Mouse (Mus musculus): Measurements from ENCODE around the gene Sez6l2.

Gene Sez6l2

DNA sequence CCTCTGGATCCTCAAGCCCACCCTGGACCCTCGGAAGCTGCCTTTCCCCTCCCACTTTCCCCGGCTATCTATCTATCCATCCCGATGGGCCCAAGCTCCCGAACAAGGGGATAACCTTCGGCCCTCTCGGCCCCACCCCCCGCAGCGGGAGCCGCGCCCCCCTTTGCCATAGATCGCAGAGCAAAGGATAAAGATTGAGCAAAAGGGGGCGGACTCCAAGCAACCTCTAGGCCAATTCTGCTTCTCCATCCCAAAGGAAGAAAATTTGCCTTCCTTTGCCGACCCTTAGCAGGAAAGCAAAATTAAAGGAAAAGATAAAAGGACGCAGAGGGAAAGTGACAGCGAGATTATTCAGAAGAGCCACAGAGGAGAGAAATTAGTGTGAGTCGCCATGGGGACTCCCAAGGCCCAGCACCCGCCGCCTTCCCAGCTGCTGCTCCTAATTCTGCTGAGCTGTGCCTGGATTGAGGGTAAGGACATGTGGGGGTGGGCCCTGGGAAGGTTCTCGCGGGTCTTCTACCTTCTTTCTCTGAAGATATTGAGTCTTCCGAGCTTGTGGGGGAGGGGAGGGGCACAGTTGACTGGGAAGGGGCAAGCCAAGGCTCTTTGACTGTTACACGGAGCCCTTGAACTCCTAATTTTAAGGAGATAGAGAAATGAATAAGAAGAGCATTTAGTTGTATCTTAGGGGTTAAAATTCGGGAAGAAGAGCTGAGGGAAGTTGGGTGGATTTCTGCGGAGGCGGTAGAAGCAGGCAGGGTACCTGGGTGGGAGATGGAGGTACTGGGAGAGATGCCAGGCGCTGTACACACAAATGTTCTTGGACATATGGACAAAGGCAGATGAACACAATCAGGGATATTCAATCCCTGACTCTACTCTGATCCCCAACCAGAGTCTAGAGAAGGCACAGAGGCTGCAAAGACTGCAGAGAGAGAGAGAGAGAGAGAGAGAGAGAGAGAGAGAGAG, 568 bp downstream of the Sez6l2 start:
- no peaks in the 10 kb centered on the region for H3K9me3 ChIP-seq (ENCODE audit: low read length)
- H3K4me3 ChIP-seq (replicated peaks; ENCODE audit: low read length): peak overlapping the region; percentile 86
- H3K4me1 ChIP-seq (replicated peaks; ENCODE audit: low read depth, low read length): peaks cover 48% of the 10 kb centered on the region
- TF ChIP-seq NANOG (IDR thresholded peaks at IDR 0.05; ENCODE audit: borderline replicate concordance, low read length) (no peak), POU5F1 (IDR thresholded peaks at IDR 0.05; ENCODE audit: borderline replicate concordance, low read length) (no peak), CTCF (conservative IDR thresholded peaks at IDR 0.05; ENCODE audit: low read length) (no peak)
- peaks cover 17% of the 10 kb centered on the region for H3K36me3 ChIP-seq (ENCODE audit: insufficient read depth, low read length)
- peaks cover 59% of the 10 kb centered on the region for H3K27me3 ChIP-seq (ENCODE audit: insufficient read depth, low read length)

GRCm38 (mm10) chr7:126951741-126952140, 1.4 kb downstream of the Sez6l2 start:
- H3K4me1 ChIP-seq (replicated peaks; ENCODE audit: low read depth, low read length): peaks cover 44% of the 10 kb centered on the region
- TF ChIP-seq NANOG (IDR thresholded peaks at IDR 0.05; ENCODE audit: borderline replicate concordance, low read length) (no peak), CTCF (conservative IDR thresholded peaks at IDR 0.05; ENCODE audit: low read length) (no peak), POU5F1 (IDR thresholded peaks at IDR 0.05; ENCODE audit: borderline replicate concordance, low read length) (no peak)
- H3K27me3 ChIP-seq (ENCODE audit: insufficient read depth, low read length): peaks cover 59% of the 10 kb centered on the region
- H3K36me3 ChIP-seq (ENCODE audit: insufficient read depth, low read length): peaks cover 9% of the 10 kb centered on the region; the same call in 1 of the 2 replicates
- H3K4me3 ChIP-seq (replicated peaks; ENCODE audit: low read length): no peak overlapping the region
- H3K9me3 ChIP-seq (ENCODE audit: low read length): no peaks in the 10 kb centered on the region

GRCm38 (mm10) chr7:126952646-126953045, 2.3 kb downstream of the Sez6l2 start:
- TF ChIP-seq NANOG (IDR thresholded peaks at IDR 0.05; ENCODE audit: borderline replicate concordance, low read length) (no peak), POU5F1 (IDR thresholded peaks at IDR 0.05; ENCODE audit: borderline replicate concordance, low read length) (no peak), CTCF (conservative IDR thresholded peaks at IDR 0.05; ENCODE audit: low read length) (no peak)
- Histone ChIP-seq H3K4me3 (replicated peaks; ENCODE audit: low read length) (no peak overlapping the region), H3K36me3 (ENCODE audit: insufficient read depth, low read length) (0 out of 2 replicates have a peak, but pooled peaks cover under 1% of the 10 kb centered on the region), H3K27me3 (ENCODE audit: insufficient read depth, low read length) (peaks cover 63% of the 10 kb centered on the region), H3K4me1 (replicated peaks; ENCODE audit: low read depth, low read length) (peaks cover 41% of the 10 kb centered on the region), H3K9me3 (ENCODE audit: low read length) (no peaks in the 10 kb centered on the region)

DNA sequence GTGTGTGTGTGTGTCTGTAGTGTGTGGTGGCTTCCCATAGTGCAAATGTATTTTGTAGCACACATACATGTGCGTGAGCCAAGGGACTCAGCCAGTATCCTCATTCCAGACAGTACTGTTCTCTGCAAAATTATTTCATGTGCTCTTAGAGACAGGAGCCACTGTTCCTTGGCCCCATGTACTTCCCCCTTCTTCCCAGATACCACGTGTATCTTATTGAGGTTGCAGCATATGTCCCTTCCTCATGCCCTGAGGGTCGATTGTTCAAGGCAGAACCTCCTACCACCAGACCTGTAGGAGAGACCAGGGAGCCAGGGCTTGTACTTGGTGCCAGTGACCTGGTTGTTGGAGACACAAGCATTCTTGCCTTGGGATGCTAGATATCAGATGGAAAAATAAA, 4.8 kb downstream of the Sez6l2 start:
- Histone ChIP-seq H3K4me1 (replicated peaks; ENCODE audit: low read depth, low read length) (peaks cover 23% of the 10 kb centered on the region), H3K27me3 (ENCODE audit: insufficient read depth, low read length) (peaks cover 53% of the 10 kb centered on the region), H3K9me3 (ENCODE audit: low read length) (no peaks in the 10 kb centered on the region), H3K36me3 (ENCODE audit: insufficient read depth, low read length) (no peaks in the 10 kb centered on the region), H3K4me3 (replicated peaks; ENCODE audit: low read length) (no peak overlapping the region)
- TF ChIP-seq CTCF (conservative IDR thresholded peaks at IDR 0.05; ENCODE audit: low read length) (no peak), NANOG (IDR thresholded peaks at IDR 0.05; ENCODE audit: borderline replicate concordance, low read length) (no peak), POU5F1 (IDR thresholded peaks at IDR 0.05; ENCODE audit: borderline replicate concordance, low read length) (no peak)

DNA sequence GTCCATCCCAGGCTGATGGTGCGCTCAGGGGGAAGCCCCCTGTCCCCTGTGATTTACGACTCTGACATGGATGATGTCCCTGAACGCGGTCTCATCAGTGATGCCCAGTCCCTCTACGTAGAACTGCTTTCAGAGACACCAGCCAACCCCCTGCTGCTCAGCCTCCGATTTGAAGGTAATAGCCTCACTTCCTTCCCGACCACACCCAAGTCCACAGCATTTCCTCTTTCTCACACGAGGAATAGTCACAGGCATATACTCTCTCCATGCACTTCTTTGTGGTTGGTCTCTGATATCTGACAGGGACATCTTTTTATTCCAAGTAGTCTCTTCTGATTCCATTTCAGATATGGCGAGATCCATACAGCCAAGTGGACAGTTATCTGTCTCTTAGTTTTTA, 9.4 kb downstream of the Sez6l2 start:
- H3K36me3 ChIP-seq (ENCODE audit: insufficient read depth, low read length): no peaks in the 10 kb centered on the region
- H3K4me3 ChIP-seq (replicated peaks; ENCODE audit: low read length): no peak overlapping the region
- H3K9me3 ChIP-seq (ENCODE audit: low read length): no peaks in the 10 kb centered on the region
- no peak for TF ChIP-seq POU5F1 (IDR thresholded peaks at IDR 0.05; ENCODE audit: borderline replicate concordance, low read length)
- TF ChIP-seq CTCF (conservative IDR thresholded peaks at IDR 0.05; ENCODE audit: low read length): no peak
- no peak for TF ChIP-seq NANOG (IDR thresholded peaks at IDR 0.05; ENCODE audit: borderline replicate concordance, low read length)
- peaks cover 23% of the 10 kb centered on the region for H3K4me1 ChIP-seq (replicated peaks; ENCODE audit: low read depth, low read length)
- H3K27me3 ChIP-seq (ENCODE audit: insufficient read depth, low read length): peaks cover 44% of the 10 kb centered on the region

DNA sequence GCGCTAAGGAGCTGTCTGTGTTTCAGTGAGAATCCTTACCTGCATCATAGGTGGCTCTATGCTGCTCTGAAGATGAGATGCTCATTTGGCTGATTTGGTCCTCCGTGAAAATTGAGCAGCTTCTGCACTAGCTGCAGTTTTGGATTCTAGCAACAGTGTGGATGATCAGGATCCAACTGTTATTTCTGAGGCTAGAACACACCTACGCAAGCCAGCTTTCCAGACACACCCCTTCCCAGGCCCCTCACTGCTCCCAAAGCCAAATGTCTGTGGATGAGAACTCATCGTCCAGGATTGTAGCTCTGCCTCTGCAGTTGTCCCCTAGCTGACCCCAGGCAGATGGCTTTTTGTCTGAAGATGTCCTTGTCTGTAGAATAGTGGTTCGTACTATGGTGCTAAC, 10.7 kb downstream of the Sez6l2 start:
- Histone ChIP-seq H3K36me3 (ENCODE audit: insufficient read depth, low read length) (no peaks in the 10 kb centered on the region), H3K4me1 (replicated peaks; ENCODE audit: low read depth, low read length) (peaks cover 23% of the 10 kb centered on the region), H3K9me3 (ENCODE audit: low read length) (no peaks in the 10 kb centered on the region), H3K27me3 (ENCODE audit: insufficient read depth, low read length) (peaks cover 37% of the 10 kb centered on the region), H3K4me3 (replicated peaks; ENCODE audit: low read length) (no peak overlapping the region)
- TF ChIP-seq CTCF (conservative IDR thresholded peaks at IDR 0.05; ENCODE audit: low read length): no peak
- no peak for TF ChIP-seq NANOG (IDR thresholded peaks at IDR 0.05; ENCODE audit: borderline replicate concordance, low read length)
- no peak for TF ChIP-seq POU5F1 (IDR thresholded peaks at IDR 0.05; ENCODE audit: borderline replicate concordance, low read length)

DNA sequence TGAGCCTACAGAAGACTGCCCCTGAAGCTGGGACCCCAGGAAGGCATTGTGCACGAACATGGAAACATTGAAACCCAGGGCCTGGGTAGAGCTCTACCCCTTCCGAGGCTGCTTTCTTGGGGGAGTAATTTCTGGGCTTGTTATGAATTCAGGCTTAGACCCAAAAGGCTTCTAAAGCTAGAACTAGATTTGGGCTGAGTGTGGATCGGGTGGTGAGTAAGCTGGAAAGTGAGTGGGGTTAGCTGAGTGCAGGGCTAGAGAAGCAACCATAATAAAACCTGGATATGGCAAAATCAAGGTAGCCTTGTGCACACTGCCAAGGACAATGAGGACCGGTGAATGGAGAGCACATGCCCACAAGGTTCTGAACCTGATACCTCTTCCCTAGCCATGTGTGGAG, 11.6 kb downstream of the Sez6l2 start:
- peaks cover 37% of the 10 kb centered on the region for H3K27me3 ChIP-seq (ENCODE audit: insufficient read depth, low read length)
- TF ChIP-seq NANOG (IDR thresholded peaks at IDR 0.05; ENCODE audit: borderline replicate concordance, low read length) (no peak), CTCF (conservative IDR thresholded peaks at IDR 0.05; ENCODE audit: low read length) (no peak)
- H3K4me3 ChIP-seq (replicated peaks; ENCODE audit: low read length): no peak overlapping the region
- no peaks in the 10 kb centered on the region for H3K36me3 ChIP-seq (ENCODE audit: insufficient read depth, low read length)
- peaks cover 29% of the 10 kb centered on the region for H3K4me1 ChIP-seq (replicated peaks; ENCODE audit: low read depth, low read length)
- H3K9me3 ChIP-seq (ENCODE audit: low read length): no peaks in the 10 kb centered on the region

GRCm38 (mm10) chr7:126963548-126964286, 13.4 kb downstream of the Sez6l2 start:
- peaks cover 23% of the 10 kb centered on the region for H3K27me3 ChIP-seq (ENCODE audit: insufficient read depth, low read length)
- H3K9me3 ChIP-seq (ENCODE audit: low read length): no peaks in the 10 kb centered on the region
- peak overlapping the region; percentile 73 for H3K4me3 ChIP-seq (replicated peaks; ENCODE audit: low read length)
- H3K4me1 ChIP-seq (replicated peaks; ENCODE audit: low read depth, low read length): peaks cover 33% of the 10 kb centered on the region
- TF ChIP-seq NANOG (IDR thresholded peaks at IDR 0.05; ENCODE audit: borderline replicate concordance, low read length) (no peak), CTCF (conservative IDR thresholded peaks at IDR 0.05; ENCODE audit: low read length) (peak; percentile 19; the same call in 1 of the 2 replicates)
- no peaks in the 10 kb centered on the region for H3K36me3 ChIP-seq (ENCODE audit: insufficient read depth, low read length)
